Mouse (Mus musculus) C2C12 (cell line): ENCODE data around the gene Zfp523. TPM values are rescaled to one million over a fixed set of nuclear protein-coding genes. Genes with fewer than 3 reads are reported as not detected.

Source experiments
- H3K27me3 ChIP-seq: one replicate; pipeline ENCODE4 v1.6.1; 2011; ENCODE audit not compliant: control insufficient read depth, insufficient read depth, insufficient read length
- H3K36me3 ChIP-seq: one replicate; pipeline ENCODE4 v1.6.1; 2011; ENCODE audit not compliant: control insufficient read depth, insufficient read depth
- H3K4me3 ChIP-seq: one replicate; pipeline ENCODE4 v1.5.1; 2011; ENCODE audit warnings: mild to moderate bottlenecking, control low read depth; ENCODE audit not compliant: poor library complexity, insufficient read depth, severe bottlenecking
- H3K79me2 ChIP-seq: one replicate; pipeline ENCODE4 v1.6.1; 2011; ENCODE audit not compliant: control insufficient read depth, insufficient read depth
- H3K79me3 ChIP-seq: one replicate; pipeline ENCODE4 v1.6.1; 2011; ENCODE audit warnings: low read depth, control low read depth
- H3ac ChIP-seq: one replicate; pipeline ENCODE3; 2011; ENCODE audit warnings: low read depth; ENCODE audit not compliant: control insufficient read depth, insufficient read length
- CEBPB ChIP-seq: IDR thresholded peaks from one replicate; pipeline ENCODE4 v1.6.1; 2011; ENCODE audit warnings: low read depth, mild to moderate bottlenecking, control low read depth, moderate library complexity
- CTCF ChIP-seq: IDR thresholded peaks from one replicate; pipeline ENCODE4 v1.5.1; 2011; ENCODE audit not compliant: control insufficient read depth, insufficient read depth, insufficient read length
- FOSL1 ChIP-seq: IDR thresholded peaks from one replicate; pipeline ENCODE4 v1.8.0; 2011; ENCODE audit warnings: mild to moderate bottlenecking, low read length; ENCODE audit not compliant: poor library complexity, insufficient read depth, severe bottlenecking
- MAX ChIP-seq: IDR thresholded peaks from one replicate; pipeline ENCODE4 v1.6.1; 2011; ENCODE audit warnings: mild to moderate bottlenecking, control low read depth
- MYOD1 ChIP-seq: IDR thresholded peaks from one replicate; pipeline ENCODE4 v1.6.1; 2011; ENCODE audit warnings: low read depth; ENCODE audit not compliant: control insufficient read depth, insufficient read length
- MYOG ChIP-seq: IDR thresholded peaks from one replicate; pipeline ENCODE4 v1.6.1; 2011; ENCODE audit not compliant: control insufficient read depth, insufficient read length; ENCODE audit errors: extremely low read depth
- USF1 ChIP-seq: IDR thresholded peaks from one replicate; pipeline ENCODE4 v1.6.1; 2011; ENCODE audit warnings: low read depth, mild to moderate bottlenecking, control low read depth, moderate library complexity
- polyA plus RNA-seq: library from polyadenylated mRNA; unstranded; fragments of >200 nt; fragmentation: generic; extraction: Trizol; gene quantifications from one replicate; pipeline ENCODE4 v1.2.1, GENCODE M21; 2012; ENCODE audit warnings: missing spikeins

Zfp523 gene
- polyA plus RNA-seq, 1 experiment: 21.0 TPM

DNA sequence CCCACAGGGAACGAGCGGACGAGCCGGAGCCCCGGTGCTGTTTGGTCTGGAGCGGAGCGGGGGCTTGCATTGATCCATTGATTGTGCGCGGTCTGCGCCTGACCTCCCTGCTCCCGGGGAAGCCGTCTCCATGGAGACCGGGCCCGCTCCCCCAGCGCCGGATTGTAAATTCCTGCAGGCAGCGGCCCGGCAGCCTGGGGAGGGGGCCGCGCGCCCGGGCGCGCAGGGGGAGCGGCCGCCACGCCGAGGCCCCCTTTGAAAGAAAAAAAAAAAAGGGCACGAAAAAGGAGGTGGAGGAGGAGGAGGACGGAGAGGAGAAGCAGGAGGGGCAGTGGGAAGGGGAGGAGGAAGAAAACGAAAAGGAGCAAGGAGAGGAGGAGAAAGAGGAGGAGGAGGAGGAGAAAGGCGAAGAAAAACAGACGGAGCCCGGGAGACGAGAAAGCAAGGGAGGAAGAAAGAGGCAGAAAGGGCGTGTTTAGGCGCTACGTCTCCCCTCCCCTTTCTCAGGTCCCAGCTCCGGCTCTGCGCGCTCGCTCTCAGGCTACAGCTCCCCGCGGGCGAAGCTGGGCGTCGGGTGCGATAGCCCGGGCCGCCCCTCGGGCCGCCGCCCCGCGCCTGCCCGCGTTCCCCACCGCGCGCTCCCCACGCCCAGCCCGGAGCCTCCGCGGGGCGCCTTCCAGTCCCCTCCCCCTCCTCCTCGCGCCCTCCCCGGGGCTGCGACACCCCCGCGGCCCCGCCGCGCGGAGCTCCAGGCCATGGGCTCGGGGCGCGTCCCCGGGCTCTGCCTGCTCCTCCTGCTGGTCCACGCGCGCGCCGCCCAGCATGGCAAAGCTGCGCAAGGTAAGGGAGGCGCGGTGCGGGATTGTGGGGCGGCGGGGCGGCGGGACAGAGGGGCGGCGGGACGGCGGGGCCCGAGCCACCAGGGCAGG, 34.9 kb upstream of the Zfp523 start, which contains the start of gene Scube3:
TSS of gene Scube3 (plus strand) at position 371 of the 929 bp plus-strand sequence.
- Histone ChIP-seq H3K4me3 (no peak within 1 kb of the TSS), H3K79me3 (no peaks in the 10 kb centered on the region), H3K27me3 (peaks cover 87% of the 10 kb centered on the region), H3K36me3 (no peaks in the 10 kb centered on the region), H3K79me2 (no peaks in the 10 kb centered on the region), H3ac (peak within 1 kb of the TSS; percentile 39)
- TF ChIP-seq FOSL1 (no peak), MYOD1 (no peak), MYOG (no peak), MAX (no peak), CEBPB (no peak), CTCF (no peak), USF1 (no peak)

DNA sequence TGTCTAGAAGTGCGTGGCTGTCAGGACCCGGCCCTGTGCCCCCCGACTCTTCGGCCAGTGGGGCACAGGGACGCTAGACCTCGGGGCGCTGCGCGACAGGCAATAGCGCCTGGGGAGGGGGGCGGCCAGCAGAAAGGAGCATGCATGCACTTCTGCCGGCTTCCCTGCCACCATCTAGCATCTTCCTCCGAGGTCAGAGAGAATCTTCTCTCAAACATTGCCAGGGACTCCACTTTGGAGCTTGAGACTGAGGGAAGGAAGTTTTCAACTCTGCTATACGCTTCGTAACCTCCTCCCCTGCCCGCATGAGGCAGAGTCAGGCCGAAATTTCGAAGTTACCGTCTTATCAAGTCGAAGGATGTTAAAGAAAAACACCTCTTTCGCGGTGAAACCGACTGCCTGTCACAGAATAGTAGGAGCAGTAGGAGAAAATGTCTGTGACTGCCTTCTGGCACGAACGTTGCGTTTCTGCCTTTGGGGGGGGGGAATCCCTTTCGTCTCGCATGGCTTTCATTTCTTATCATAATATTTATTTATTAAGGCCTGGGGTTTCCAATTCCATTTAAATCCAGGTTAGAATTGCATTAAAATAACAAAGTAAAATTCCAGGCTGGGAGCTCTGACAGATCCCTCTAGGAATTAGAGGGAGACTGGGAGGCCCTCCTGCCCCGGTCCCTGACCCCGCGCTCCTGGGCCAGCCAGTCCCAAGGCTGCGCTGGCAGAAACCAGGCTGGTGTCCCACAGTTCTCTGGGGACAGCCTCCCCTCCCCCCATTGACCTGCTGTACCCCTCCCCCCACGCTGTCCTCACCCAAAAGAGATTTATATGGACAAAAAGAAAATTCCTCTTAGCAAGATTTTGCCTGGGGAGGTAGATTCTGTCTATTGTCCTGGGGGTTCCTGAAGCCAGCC, 34.0 kb upstream of the Zfp523 start:
- Histone ChIP-seq H3K4me3 (no peak overlapping the region), H3K79me3 (no peaks in the 10 kb centered on the region), H3K27me3 (peaks cover 91% of the 10 kb centered on the region), H3K79me2 (no peaks in the 10 kb centered on the region), H3ac (no peak overlapping the region), H3K36me3 (no peaks in the 10 kb centered on the region)
- TF ChIP-seq CTCF (no peak), MYOD1 (no peak), USF1 (no peak), MYOG (no peak)

DNA sequence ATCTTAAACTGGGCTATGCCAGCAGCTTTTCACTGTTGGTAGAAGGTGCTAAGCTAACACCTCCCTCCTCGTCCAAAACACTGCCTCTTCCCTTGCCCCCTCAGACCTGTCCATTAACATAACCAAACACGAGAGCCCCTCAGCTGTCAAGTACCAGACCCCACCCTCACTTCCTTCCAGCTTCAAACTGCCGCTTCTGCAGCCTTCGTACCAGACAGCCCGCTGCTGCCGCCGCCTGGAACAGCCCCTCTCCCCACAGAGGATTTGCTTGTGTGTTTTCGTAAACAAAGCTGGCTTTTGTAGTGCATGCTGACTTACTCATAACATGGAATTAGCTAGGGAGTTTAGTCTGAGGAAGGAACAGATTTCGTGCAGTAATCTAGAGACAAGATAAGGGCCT, 33.2 kb upstream of the Zfp523 start:
- no peak overlapping the region for H3ac ChIP-seq
- H3K79me3 ChIP-seq: no peaks in the 10 kb centered on the region
- TF ChIP-seq CTCF: no peak
- TF ChIP-seq USF1: no peak
- no peak for TF ChIP-seq FOSL1
- TF ChIP-seq MYOG: no peak
- no peak for TF ChIP-seq MAX
- TF ChIP-seq CEBPB: no peak
- TF ChIP-seq MYOD1: no peak
- H3K79me2 ChIP-seq: no peaks in the 10 kb centered on the region
- H3K36me3 ChIP-seq: no peaks in the 10 kb centered on the region
- peaks cover 92% of the 10 kb centered on the region for H3K27me3 ChIP-seq
- H3K4me3 ChIP-seq: no peak overlapping the region

DNA sequence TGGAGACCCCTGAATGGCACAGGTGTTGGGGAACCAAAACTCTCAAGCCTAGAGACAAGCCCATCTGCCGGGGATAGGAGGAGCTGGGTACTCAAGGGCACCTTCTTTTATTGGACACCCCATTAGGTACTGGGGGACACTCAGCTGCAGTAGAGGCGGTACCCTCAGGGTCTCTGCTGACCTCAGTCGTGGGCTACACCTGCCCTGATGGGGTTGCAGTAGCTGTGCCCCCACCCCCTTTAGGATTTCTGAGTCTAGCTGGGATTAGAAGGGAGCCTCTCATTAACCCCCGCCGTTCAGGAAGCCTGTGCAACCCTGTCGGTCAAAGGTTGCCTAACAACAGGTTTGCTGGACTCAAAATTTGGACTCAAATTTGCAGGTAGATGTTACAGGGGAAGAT, 32.7 kb upstream of the Zfp523 start:
- Histone ChIP-seq H3K4me3 (no peak overlapping the region), H3K27me3 (peaks cover 92% of the 10 kb centered on the region), H3K79me2 (no peaks in the 10 kb centered on the region), H3K36me3 (no peaks in the 10 kb centered on the region), H3ac (no peak overlapping the region), H3K79me3 (no peaks in the 10 kb centered on the region)
- TF ChIP-seq CEBPB (no peak), CTCF (no peak), MYOG (no peak)

DNA sequence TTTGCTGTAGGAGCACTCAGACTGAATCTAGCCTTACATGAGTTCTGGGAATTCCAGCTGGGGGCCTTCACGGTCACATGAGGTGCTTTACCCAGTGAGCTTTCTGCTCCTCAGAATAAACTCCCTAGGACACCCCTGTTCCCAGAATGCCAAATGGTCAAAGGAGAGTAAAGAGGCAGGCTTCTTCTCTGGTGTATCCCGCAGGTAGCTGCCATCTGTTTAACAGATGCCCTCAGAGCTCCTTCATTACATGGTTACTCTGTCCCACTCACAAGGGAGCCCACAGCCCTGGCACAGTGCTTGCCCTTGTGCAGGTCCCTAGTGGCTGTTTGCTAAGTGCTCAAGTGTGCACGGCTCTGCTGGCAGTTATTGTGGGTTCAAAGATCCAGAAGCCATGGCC, 28.6 kb upstream of the Zfp523 start:
- no peaks in the 10 kb centered on the region for H3K79me3 ChIP-seq
- H3K27me3 ChIP-seq: peaks cover 80% of the 10 kb centered on the region

More for the DNA sequence above, 28.6 kb upstream of the Zfp523 start:
- Histone ChIP-seq H3K79me2 (no peaks in the 10 kb centered on the region), H3ac (no peak overlapping the region), H3K36me3 (no peaks in the 10 kb centered on the region), H3K4me3 (no peak overlapping the region)
- TF ChIP-seq MAX: no peak
- no peak for TF ChIP-seq MYOG
- TF ChIP-seq FOSL1: no peak
- TF ChIP-seq CEBPB: no peak
- TF ChIP-seq USF1: no peak
- no peak for TF ChIP-seq MYOD1
- no peak for TF ChIP-seq CTCF
